Mouse (Mus musculus) frontal cortex, postnatal 36 days (tissue): ENCODE measurements around the gene Hcfc2.

ENCODE experiments used
- DNase-seq, 2 experiments: peaks; one replicate each; pipeline ENCODE4 v3.0.0; 2022; ENCODE audit warnings: low spot score in 2 of 2

Gene Hcfc2

DNA sequence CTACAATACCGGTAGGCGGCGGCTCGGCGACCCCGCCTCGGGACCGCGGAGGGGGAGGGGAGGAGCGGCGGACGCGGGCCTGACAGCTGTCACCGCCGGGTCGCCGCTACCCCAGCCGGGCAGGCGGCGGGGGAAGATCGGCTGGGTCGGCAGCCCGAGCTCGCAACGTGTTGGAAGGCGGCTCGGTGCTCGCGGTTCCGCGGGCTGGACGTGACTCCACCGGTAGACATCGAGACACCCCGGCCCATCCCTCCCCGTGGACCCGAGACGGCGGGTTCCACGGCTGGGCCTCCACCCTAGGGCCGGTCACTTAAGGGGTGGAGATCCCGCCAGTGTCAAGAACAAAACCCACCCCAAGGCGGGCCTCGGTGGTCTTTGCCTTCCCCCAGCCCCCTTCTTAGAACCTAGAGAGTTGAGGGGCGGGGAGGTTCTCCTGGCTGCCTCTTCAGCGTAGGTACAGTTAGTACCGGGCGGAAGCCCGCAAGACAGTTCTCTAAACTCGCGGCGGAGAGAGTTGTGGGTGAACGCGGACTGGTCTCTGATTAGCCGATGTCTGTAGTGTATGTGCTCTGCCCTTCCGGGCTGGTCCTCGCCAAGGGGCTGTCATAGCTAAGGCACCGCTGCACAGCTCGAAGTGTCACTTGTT, 3.5 kb downstream of the Hcfc2 start:
- peak in 1 of 2 experiments; percentile 24 for DNase-seq

DNA sequence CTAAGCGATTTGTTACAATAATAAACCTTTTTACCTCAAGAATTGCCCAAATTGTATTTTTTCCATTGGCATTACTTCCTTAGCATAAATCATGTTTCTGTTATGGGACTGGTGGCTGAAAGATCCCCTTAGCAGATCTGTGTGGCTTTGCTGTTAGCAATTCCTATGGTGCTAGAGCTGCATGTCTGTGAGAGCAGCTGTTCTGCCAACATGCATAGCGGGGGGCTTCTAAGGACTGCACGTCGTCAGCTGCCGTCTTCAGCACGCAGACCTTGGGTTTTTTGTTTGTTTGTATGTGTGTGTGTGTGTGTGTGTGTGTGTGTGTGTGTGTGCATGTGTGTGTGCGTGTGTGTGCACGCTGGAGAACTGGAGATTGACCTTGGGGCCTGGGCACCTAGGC, 45.4 kb downstream of the Hcfc2 start:
- DNase-seq: no peak

DNA sequence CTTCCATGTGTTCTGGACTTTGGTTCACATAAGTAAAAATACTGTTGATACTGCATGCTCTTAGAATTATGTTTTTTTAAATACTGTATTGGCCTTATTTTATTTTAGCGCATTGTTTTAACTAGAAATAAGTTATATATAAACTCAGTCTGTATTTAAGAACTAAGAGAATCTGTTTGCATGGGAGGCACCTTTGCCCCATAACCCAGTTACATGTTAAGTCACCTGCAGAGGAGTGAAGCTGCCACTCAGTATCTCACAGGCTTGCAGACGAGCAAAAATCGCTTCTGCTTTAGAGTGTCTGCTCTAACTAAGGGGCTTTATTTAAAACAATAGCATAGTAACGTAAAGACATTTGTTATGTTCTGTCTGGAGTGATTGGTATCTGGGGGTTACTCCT, 45.9 kb downstream of the Hcfc2 start:
- DNase-seq: no peak

DNA sequence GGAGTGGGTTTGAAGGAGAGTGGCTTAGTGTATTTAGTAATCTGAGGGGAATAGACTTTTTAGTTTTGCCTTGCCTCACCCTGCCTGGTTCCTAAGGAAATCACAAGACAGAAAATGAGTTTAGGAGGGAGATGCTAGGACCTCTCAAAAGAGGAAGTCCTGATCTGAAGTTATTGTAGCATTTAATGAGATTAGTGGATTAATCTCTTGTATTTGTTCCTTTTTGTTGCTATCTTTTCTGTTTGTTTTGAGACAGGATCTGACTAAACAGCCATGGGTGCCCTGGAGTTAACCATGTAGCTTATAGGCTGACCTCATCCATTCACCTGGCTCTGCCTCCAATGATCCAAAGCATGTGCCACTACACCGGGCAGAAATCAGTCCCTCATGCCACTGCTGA, 46.6 kb downstream of the Hcfc2 start:
- no peak for DNase-seq

DNA sequence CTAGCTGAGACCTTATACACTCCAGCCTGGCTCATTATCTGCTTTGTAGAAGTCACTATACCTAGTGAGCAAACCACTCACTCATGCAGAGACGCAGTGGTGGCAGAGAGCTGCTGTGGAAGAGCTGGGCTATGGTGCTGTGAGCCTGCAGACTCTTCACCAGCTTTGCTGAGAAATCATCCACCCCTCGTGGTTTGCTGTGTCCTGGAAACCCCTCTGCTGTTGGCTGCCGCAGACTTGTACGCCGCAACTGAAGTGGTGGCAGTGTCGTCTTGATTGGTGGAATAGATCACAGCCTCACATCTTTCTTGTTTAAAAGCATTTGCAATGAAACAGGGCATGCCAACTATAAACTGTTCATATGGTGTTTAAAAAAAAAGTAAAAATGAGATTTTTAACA, 48.3 kb downstream of the Hcfc2 start:
- DNase-seq: no peak

DNA sequence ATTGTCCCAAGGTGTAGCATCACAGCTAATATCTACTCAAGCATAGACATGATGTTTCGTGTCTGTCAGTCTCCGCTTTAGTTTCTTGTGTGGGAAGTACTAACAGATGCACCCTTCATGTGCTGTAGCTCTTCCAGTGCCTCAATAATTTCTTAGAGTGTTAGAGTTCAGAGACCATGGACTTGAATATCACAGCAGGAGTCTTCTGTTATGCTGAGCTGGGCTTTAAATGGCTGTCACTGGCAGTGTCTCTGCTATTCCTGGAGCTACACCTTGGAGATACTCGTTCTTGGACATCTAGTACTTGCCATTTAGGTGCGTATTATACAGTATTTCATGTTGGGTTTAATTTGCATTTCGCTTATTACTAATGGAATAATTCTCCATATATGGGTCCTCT, 49.3 kb downstream of the Hcfc2 start:
- no peak for DNase-seq

DNA sequence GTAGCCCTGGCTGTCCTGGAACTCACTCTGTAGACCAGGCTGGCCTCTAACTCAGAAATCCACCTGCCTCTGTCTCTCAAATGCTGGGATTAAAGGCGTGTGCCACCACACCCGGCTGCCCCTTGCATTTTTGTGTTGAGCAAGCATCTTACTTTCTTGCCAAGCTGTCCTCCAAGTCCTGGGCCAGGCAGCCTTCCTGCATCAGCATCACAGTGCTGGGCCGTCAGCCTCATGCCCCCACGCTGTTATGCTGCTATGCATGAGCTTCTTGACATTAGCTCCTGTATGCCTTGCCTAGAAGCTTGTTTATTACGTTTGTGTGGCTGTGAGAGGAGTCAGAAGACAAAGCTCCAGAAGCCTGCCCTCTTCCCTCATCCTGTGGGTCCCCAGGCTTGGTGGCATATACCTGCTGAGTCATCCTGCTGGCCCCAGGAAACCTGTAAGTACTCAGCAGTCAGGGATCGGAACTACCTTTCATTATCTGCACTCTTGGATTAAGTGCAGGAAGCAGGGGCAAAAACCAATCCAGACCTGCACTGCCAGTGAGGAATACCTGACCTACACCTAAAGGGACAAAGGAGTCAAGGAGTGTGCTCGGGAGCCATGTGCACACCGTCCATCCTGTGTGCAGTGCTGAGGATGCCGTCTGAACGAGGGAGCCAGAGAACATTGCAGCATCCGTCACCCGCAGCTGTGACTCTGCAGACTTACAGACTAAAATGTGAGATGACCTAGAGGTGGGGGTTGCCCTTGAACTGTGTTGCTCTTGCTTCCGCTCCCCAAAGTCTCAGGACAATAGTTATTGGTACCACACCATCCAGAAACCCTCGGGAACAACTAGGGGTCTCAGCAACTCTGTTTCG, 51.3 kb downstream of the Hcfc2 start:
- DNase-seq: no peak

DNA sequence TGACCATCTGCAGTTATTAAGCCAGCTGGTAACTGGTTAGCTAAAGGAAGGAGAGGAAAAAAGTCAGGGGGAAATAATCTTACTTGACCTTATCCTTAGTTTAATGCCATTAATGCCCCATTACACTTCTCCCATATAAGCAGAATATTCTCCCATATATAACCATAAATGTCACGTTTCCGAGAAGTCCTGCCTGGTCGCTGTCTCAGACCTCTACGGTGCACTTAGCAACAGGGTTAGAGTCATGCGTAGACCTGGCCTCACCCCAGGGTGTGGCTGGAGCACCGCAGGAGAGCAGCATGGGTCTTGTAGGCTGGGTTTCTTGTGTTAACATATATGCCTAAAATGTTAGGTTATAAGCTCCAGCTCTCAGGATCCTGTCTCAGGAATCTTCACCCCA, 54.8 kb downstream of the Hcfc2 start:
- no peak for DNase-seq

DNA sequence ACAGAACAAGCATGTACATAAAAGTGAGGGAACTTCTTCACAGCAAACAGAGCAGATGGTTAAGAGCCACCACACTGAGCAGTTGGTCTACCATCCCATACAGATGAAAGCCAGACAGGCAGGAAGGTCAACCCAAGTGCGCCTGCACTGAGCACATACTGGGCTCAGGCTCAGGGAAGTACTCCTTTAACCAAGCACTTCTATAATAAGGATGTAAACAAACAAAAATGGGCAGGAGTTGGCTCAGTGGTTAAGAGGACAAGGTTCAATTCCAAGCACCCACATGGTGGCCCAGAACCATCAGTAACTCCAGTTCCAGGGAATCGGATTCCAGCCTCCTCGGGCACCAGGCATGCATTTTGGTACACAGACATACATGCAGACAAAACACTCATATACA, 57.0 kb downstream of the Hcfc2 start:
- DNase-seq: no peak

DNA sequence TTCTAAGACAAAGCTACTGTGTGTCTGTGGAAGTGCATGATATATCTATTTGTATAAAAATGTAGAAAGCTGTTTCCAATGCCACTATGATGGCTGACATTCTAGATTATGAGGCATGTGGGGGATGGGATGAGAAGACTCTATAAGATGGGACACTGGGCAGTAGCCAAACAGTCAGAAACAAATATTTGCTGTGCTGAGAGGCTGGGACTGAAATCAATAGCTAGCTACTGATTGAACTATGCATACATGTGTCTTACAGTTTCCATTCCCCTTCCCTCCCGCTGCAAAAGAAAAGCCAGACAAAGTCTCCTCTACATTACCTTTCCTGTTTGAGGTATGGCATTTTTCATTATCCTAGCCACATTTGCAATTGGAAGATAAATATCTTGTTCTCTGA, 58.7 kb downstream of the Hcfc2 start:
- no peak for DNase-seq

DNA sequence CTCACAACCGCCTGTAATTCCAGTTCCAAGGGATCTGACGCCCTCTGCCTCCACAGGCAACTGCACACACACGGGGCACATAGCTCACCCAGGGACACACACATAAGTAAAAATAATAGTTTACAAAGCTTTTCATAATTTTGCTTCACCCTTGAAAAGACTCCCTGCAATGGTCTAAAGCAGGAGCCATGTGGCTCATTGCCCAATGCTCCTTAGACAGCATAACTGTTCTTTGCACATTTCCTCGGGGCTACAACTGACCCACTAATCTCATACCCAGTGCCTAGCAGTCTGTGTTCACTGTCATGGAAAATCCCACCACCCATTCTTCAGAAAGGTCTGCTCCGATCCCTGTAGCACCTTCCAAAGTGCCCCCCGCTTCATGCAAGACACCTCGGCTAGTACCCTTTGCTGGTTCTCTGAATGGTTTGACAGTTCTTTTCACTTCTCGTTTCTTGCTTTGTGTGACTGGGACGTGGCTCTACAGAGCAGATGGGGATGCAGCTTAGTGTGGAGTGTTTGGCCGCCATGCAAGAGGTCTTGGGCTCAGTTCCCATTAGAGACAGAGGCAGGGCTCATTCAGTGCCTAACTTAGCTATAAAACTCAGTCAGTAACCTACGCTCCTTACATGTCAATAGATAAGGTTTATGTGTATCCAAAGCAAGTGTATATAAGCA, 59.4 kb downstream of the Hcfc2 start:
- DNase-seq: no peak

DNA sequence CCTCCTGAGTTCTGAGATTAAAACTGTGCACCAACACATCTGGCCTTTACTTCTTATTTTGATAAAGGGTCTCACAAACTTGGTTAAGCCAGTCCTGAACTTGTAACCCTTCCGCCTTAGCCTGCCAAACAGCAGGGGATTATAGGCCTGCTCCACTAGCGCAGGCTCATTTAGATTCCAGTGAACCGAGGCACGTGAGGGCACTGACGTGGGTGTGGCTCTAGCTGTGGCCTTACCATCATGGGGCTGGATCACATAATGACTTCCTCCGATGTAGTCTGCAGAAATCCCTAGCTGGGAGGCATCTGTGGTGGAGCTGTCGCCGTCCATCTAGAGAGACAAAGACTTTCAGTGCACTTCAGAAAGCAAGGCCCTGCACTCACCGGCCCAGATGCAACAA, 60.5 kb downstream of the Hcfc2 start:
- no peak for DNase-seq

DNA sequence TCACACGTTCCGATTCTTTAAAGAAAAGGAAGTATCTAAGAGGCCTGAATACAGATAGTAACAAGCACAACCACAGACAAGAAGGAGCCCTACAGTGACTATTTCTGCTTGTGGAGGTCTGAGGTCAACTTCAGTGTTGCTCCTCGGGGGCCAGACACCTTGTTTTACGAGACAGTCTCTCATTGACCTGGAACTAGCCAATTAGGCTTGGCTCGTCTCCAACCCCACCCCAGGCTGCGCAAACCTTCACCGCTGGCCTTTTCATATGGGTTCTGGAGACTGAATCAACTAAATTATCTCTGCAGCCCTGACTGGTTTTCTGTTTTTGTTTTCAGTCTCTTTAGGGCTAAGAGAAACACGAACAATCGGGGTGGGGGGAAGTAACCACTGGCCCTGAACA, 61.4 kb downstream of the Hcfc2 start:
- no peak for DNase-seq

DNA sequence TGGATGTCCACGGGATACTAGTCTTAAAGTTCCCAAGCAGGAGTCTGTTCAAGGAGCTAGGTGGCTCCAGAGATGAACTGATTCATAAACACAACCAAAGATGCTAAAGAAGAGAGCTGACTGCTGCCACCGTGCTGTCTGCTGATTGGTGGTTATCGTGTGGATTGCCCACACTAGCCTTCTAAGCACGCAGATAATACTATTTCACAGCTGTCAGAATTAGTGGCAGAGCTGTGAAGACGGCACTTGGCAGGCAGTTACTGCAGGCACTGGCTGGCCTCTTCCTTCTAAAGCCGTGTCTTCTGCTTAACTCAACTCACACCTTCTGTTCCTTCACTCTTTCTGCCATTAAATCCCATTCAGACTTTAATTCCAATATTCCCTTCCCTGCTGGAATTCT, 62.4 kb downstream of the Hcfc2 start:
- DNase-seq: no peak

DNA sequence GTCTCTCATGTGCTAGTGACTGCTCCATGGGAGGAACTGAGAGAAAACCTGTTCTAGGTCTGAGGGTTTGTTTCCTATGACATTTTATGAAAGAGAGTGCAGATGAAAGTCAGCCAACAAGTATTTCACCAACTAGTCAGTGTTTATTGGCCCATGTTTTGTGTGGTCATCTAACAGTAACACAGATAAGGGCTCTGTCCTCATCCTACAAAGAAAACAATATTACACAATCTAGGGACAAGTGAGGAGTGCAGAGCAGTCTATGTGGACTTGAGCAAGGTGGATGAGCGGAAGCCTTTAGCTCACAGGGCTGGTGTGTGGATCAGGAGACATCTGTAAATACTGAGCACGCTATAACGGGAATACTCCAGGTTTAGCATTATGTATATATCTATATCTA, 62.9 kb downstream of the Hcfc2 start:
- no peak for DNase-seq

DNA sequence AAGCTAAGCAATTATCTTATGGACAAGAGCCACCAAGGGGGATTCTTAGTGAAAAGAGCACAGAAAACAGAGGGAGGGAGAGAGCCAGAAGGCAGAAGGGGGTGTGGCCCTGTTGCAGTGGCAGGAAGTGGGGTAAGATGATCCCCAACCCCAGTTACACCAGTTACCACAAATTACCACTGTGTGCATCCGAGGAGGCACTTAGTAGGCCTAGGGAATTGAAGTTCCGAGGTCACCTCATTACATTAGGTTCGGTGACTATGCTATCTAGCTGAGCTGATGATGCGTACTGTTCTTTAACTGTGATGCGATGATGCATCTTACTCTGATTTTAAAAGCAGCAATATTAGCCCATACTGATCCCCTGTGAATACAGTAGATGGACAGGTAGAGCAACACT, 63.7 kb downstream of the Hcfc2 start:
- DNase-seq: no peak

DNA sequence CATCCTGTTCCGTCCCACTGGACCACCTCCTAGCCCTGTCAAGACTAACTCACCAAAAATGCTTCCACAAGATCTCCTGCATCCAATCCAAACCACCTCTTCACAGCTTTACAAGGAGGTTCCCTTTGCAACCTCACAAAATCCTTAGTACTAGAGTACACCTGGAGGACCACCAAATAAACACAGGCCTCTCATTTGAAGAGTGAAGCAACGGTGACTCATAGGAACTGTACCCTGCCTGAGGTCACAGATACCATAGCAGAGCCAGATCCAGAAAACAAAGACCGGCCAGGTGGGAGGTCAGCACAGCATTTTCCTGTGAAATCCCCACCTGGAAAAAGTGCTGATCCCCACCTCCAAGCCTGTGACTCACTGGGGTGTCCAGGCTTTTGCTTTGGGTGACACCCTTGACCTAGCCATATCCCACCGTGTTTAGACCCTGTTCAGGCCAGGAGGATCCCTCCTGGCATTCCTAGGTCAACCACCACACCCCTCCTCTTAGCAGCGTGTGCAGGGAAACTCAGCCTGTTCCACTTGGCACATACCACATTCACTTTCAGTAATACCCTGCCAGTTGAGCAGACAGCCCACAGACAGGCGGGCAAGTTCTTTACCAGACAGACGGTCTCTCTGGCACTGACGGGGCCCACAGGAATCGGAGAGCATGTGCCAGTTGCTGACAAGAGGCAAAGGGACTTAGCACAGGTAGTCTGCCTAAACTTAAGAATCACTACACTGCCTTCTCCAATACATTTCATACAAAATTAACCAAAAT, 65.3 kb downstream of the Hcfc2 start:
- peak; percentile 40 to 66 for DNase-seq

DNA sequence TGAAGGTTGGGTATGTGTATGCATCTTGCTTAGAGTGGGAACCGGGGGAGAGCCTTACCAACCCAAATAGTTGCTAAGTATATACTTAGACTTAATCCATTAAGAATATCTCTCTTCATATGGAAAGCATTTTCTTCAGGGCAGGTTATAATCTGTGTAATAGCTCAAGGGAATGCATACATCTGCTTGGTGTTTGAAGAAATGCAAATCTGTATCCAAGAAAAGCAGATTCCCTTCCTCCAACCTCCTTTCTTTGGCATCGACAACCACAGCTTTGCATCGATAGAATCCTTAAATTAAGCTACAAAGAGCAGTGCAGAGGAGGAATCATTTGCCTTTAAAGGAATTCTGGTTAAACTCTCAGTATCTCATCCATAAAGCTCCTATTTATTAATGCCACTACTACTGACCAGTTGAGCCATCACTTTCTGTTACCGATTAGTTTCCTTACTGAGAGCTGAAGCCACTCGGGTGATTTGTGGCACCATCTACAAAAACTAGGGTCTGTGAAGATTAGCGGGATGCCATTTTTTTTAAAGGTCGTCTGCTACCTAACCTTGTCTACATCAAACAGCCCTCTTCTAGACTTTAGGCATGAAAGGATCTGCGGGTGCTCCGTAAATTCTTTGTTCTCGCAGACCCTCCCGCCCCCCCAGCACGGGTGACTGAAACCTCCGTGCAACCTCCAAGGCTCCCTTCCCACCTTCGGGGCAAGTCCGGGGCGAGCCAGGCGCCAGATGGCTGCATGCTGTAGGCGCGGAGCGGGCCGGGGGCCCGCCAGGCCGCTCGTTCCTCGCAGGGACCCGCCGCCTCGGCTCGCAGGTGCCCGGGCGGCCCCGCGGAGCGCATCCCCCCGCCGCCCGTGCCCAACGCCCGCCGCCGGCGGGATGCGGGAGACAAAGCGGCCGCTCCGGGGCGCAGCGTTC, 67.1 kb downstream of the Hcfc2 start:
- no peak for DNase-seq

DNA sequence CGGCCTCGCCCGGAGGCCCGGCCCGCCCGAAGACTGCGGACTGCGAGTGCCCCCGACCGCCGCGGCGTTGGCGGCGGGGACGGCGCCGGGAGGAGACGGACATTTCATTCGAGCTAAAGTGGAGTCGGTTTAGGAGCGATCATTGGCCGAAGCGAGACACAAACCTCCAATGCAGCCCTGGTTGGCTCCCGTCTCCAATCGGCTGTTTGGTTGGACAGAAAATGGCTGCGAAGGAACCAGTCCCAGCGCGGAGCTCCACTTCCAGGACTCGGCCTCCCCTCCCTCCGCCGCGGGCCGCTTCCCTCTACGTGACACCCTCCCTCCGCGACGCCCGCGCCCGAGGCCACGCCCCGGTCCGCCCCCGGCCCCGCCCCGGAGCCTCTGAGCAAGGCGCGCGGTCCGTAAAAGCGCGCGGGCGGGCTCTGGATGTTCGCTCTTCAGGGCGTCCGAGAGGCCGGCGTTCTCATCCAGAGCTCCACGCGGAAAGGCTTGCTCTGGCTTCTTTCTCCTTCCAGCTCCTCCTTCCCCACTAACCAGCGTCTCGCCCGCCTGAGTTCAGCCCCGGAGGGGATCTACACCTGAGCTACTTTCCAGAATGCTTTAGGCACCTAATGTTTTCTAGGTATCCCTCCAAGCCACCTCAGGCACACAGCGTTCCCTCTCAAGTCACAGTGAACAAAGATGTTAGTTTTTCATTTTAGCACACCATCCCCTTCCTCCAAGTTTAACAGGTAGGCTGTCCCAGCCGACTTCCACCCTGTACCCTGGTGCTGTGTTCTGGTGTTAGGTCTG, 68.1 kb downstream of the Hcfc2 start, which contains the start of gene Nfyb:
Gene Nfyb, minus strand, starts transcription at position 305 of the 792 bp plus-strand sequence.
- peak; percentile 97 for DNase-seq

DNA sequence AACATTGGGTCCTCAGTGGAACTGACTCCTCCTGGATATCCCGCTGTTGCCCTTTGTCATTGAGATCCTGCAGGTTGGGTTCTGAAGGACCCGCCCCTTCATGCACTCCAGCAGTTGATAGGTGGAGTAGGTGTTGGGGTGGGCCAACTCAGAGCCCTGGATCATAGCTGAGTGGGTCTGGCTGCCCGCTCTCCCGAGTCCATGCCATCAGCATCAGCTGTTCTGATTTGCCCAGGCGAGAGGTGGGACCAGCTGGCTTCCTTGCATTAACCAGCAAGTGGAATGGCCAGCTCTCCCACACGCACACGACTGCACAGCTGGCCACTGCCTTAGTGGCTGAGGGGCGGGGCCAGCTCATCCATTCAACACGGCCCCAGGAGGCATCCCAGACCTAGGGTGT, 72.9 kb downstream of the Hcfc2 start:
- no peak for DNase-seq
